Mouse (Mus musculus): ENCODE measurements around the gene Zfp316.
A peak's percentile ranks its signal among the peaks of the same experiment; 100 is the strongest.

Gene Zfp316

DNA sequence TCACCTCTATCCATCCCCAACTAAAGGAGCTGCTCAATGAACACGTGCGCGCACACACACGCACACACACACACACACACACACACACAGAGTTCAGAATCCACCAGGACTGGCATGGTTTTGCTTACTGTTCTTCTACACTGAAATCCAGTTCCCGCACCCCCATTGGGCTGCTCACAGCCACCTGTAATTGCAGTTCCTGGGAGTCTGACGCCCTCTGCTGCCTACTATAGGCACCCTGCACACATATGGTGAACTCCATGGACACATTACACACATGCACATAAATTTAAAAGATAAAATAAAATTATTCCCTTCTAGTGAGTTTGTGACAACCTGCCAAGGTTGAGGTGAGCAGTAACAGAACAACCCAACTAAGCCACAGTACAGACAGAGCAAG, 14.9 kb upstream of the Zfp316 start:
- DNase-seq (ENCODE audit: low read depth, low spot score) = peak; percentile 59

DNA sequence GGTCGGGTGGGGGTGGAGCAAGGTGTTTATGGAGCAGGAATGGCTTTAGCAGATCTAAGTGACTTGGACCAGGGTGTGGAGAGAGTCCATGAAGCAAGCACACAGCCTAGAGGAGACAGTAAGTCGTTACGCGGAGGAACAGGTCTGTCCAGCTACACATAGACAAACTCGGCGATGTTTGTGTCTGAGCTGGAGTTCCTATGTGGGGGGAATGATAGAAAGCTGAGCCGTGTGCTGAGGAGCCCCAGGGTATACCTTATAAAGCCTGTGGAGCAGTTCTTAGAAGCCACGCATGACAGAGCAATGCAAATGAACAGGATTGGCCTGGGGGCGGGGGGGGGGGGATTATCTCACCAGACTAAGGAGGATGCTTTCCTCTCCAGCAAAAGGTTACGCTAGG, 9.4 kb upstream of the Zfp316 start:
- DNase-seq (ENCODE audit: low read depth, low spot score) = no peak

GRCm38 (mm10) chr5:143275761-143276160, 5.9 kb upstream of the Zfp316 start:
- DNase-seq (ENCODE audit: low read depth, low spot score) = no peak

GRCm38 (mm10) chr5:143272540-143273330, 2.9 kb upstream of the Zfp316 start:
- DNase-seq (ENCODE audit: low read depth, low spot score) = no peak

GRCm38 (mm10) chr5:143272108-143272507, 2.3 kb upstream of the Zfp316 start:
- no peak for DNase-seq (ENCODE audit: low read depth, low spot score)

DNA sequence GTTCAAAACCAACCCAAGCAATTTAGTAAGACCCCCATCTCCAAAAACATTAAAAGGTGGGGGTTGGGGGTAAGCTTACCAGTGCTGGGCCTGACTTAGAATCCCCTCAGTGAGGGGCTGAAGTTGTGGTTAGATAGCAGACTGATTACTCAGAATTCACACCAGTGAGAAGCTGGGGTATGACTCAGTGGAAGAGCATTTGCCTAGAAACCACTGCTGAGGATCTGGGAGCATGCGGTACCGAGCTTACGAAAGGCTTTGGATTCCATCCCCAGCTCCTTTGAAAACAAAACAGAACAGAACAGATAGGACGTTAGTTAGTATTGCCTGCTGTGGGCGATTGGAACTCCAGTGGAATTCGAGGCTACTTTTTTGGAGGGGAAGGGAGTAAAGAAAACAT, 1.8 kb upstream of the Zfp316 start:
- no peak for DNase-seq (ENCODE audit: low read depth, low spot score)

DNA sequence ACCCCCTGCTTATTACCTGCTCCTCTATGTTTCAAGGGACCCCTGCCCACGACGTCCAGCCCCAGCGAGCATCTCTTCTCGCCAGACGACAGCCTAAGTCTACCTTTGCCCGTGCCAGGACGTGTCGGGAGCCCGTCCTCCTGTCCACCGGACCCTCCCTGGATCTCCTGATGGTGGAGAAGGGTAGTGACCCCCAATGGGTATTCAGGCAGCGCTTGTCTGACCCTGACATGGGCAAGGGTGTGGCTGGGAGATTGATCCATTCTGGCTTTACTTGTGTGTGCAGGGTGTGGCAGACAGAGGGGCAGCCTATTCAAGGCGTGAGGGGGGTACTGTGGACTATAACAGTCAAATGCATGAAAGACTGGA, 313 bp upstream of the Zfp316 start:
- DNase-seq (ENCODE audit: low read depth, low spot score) = no peak

DNA sequence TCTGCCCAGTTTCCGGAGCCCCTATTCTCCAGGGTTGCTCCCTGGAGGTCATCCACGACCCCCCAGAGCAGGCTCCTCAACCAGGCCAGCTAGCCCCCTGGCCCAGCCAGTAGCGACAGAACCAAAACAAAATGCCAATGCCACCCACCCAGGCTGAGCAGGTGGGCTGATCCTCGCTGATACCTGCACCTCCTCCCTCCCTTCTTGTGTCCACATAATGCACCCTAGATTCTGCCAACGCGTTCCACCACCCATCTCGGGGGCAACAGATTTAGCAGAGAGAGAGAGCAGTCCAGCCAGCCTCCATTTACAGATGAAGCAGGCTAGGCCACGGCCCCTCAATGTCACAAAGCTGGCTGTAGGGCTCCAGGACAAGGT, 848 bp downstream of the Zfp316 start:
- no peak for DNase-seq (ENCODE audit: low read depth, low spot score)

- no peak for DNase-seq (ENCODE audit: low read depth, low spot score)
Observed at GRCm38 (mm10) chr5:143266794-143267193, 3.0 kb downstream of the Zfp316 start.

- DNase-seq (ENCODE audit: low read depth, low spot score) = no peak
Observed at GRCm38 (mm10) chr5:143265409-143265808, 4.4 kb downstream of the Zfp316 start.

DNA sequence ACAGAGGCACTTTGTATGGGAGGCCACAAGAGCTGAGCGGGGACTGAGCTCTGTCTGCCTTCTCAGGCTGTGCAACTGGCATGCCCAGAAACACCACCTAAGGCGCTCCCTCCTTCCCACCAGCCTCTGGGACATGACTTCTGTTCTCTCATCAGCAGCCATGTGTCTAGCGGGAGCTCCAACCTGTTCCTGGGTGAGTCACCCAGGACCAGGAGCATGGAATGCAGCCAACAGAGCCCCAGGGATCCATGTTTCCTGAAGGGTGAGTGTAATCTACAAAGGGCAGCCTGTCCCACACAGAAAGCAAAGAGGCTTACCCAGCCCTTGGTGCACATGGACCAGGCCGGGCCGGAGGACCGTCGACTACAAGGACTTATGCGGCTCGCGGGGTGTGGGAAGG, 5.1 kb downstream of the Zfp316 start:
- no peak for DNase-seq (ENCODE audit: low read depth, low spot score)

DNA sequence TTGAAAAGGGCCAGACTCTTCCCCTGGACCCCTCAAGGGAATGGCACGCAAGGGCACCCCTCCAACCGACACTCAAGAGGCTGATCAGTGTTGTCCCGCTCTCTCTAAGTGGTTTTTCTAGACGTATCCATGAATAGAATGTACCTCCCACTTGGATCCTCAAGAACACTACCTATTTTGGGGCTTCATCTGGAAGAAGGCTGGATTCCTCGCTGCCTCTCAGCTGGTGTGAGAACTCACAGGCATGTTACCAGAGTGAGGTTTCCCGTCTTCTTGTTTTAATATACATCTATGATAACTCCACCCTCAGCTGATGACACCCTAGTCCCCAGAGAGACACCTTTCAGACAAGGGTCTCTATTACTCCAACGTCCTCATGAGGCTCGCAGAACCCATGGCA, 8.2 kb downstream of the Zfp316 start:
- no peak for DNase-seq (ENCODE audit: low read depth, low spot score)

DNA sequence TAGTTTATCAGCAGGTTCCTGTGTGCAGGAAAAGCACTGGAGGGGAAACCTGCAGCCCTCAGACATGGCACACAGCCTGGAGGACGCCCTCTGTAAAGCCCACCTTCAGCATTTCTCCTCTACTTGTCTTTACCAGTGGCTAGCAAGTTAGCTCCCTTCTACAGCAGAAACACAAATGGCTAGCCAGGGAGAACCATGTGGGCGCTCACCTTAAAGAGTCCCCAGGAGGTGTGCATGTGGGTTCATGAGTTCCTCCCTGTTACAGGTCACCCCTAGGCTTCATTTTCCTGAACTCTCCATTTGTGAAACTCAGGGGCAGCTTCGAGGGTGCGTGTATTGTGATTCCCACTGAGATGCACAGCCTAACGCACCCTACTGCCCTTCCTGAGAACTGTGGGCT, 14.0 kb downstream of the Zfp316 start:
- DNase-seq (ENCODE audit: low read depth, low spot score) = no peak

- DNase-seq (ENCODE audit: low read depth, low spot score) = no peak
Observed at GRCm38 (mm10) chr5:143255131-143255519, 14.7 kb downstream of the Zfp316 start.

GRCm38 (mm10) chr5:143254487-143255130, 15.2 kb downstream of the Zfp316 start:
- peak; percentile 66 for DNase-seq (ENCODE audit: low read depth, low spot score)

GRCm38 (mm10) chr5:143253881-143254486, 15.8 kb downstream of the Zfp316 start:
- peak; percentile 65 for DNase-seq (ENCODE audit: low read depth, low spot score)

DNA sequence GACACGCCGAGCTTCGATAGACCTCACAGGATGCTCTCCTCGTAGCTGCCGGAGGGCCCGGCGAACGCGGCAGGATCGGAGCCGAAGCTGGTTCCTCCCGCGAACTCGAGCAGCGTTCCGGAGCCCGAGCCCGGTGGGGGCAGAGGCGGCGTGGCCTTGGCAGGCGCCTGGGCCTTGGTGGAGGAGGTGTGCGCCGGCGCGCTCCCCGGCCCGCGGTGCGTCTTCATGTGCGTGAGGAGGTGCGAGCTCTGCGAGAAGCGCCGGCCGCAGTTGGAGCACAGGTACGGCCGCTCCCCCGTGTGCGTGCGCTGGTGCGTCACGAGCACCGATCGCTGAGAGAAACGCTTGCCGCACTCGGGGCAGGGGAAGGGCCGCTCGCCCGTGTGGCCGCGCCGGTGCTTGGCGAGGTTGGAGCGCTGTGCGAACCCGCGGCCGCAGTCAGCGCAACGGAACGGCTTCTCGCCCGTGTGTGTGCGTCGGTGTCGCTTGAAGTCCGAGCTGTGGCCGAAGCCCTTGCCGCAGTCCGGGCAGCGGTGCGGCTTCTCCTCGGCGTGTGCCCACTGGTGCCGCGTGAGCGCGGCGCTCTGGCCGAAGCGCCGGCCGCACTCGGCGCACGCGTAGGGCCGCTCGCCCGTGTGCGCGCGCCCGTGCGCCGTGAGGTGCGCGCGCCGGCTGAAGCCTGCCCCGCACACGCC, 16.5 kb downstream of the Zfp316 start:
- DNase-seq (ENCODE audit: low read depth, low spot score) = peak; percentile 78

GRCm38 (mm10) chr5:143252791-143253185, 17.0 kb downstream of the Zfp316 start:
- no peak for DNase-seq (ENCODE audit: low read depth, low spot score)

GRCm38 (mm10) chr5:143252039-143252438, 17.8 kb downstream of the Zfp316 start:
- DNase-seq (ENCODE audit: low read depth, low spot score) = no peak

DNA sequence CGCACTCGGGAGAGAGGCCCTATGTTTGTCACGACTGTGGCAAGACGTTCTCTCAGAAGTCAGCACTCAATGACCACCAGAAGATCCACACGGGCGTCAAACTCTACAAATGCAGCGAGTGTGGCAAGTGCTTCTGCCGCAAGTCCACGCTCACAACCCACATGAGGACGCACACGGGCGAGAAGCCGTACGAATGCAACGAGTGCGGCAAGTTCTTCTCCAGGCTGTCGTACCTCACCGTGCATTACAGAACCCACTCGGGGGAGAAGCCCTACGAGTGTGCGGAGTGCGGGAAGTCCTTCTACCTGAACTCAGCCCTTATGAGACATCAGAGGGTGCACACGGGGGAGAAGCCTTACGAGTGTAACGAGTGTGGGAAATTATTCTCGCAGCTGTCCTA, 24.9 kb downstream of the Zfp316 start:
- peak; percentile 51 for DNase-seq (ENCODE audit: low read depth, low spot score)

- no peak for DNase-seq (ENCODE audit: low read depth, low spot score)
Observed at GRCm38 (mm10) chr5:143236036-143236435, 33.8 kb downstream of the Zfp316 start.

DNA sequence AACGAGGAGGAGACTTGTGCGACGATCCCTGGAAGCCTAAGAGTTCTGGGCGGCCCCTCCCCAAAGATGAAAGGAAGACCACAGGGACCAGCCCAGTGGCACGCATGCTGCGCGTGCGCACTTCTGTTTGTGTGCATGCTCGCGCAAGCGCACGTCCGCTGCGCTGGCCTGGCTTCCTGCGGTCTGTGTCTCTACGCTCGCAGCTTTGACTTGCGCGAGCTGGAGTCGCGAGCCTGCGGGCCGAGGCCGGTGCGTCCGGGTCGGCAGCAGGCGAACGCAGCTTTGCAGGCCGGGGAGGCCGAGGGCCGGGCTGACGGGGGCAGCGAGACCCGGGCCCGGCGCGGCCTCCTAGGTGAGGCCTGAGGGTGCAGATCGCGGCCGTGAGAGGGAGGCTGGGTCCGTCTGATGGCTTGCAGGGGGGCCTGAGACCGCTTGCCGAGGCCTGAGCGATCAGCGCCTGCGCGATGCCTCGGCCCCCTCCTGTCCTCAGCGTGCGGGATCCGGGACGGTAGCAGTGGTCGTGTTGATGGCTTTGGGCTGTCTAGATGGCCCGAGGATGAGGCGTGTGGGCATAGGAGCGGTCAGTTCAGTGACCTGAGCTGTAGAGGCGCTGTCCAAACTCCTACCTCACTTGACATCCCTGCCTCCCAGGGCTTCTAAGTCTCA, 34.7 kb downstream of the Zfp316 start, which contains the start of gene Zfp12:
Zfp12 (plus strand) TSS at position 136 of the 666 bp plus-strand sequence.
- peak; percentile 99 for DNase-seq (ENCODE audit: low read depth, low spot score)

Data from ZHBTc4 (cell line).